Mouse (Mus musculus): ENCODE measurements around the gene Usp5. TPM values are rescaled to one million over a fixed set of nuclear protein-coding genes. Genes with fewer than 3 reads are reported as not detected.
"Not testable (repeated sequence)": the region's sequence is repeated elsewhere in the genome, so short reads cannot be mapped to it uniquely, and the experiment has no call there.

The Usp5 gene
- total RNA-seq, 2 experiments from 2014 or later, result 107 to 128 TPM

GRCm38 (mm10) chr6:124840241-124841167 lies 11.2 kb upstream of the Usp5 start, which contains the start of gene Gnb3:
Gene Gnb3 (minus strand): TSS chr6:124840275.
- no peak for DNase-seq (ENCODE audit: low spot score in 2 of 2)

- DNase-seq (ENCODE audit: low spot score in 2 of 2), result no peak
Measured at GRCm38 (mm10) chr6:124839805-124840204, 10.5 kb upstream of the Usp5 start.

- no peak for DNase-seq (ENCODE audit: low spot score in 2 of 2)
Measured at GRCm38 (mm10) chr6:124836411-124836810, 7.1 kb upstream of the Usp5 start.

GRCm38 (mm10) chr6:124835531-124835930 lies 6.2 kb upstream of the Usp5 start:
- DNase-seq (ENCODE audit: low spot score in 2 of 2), result no peak

GRCm38 (mm10) chr6:124834512-124835081 lies 5.3 kb upstream of the Usp5 start:
- DNase-seq (ENCODE audit: low spot score in 2 of 2), result no peak

GRCm38 (mm10) chr6:124831649-124832048 lies 2.4 kb upstream of the Usp5 start:
- DNase-seq (ENCODE audit: low spot score in 2 of 2), result no peak

GRCm38 (mm10) chr6:124831199-124831598 lies 1.9 kb upstream of the Usp5 start:
- DNase-seq (ENCODE audit: low spot score in 2 of 2), result not testable (repeated sequence)

GRCm38 (mm10) chr6:124829799-124830700 lies 766 bp upstream of the Usp5 start:
- DNase-seq (ENCODE audit: low spot score in 2 of 2), result peak; percentile 85 to 86

- peak in 1 of 2 experiments; percentile 43 for DNase-seq (ENCODE audit: low spot score in 2 of 2)
Measured at GRCm38 (mm10) chr6:124828101-124828592, 1.1 kb downstream of the Usp5 start.

GRCm38 (mm10) chr6:124822049-124822448 lies 7.2 kb downstream of the Usp5 start:
- no peak for DNase-seq (ENCODE audit: low spot score in 2 of 2)

- DNase-seq (ENCODE audit: low spot score in 2 of 2), result no peak
Measured at GRCm38 (mm10) chr6:124820891-124821290, 8.4 kb downstream of the Usp5 start.

GRCm38 (mm10) chr6:124817971-124818370 lies 11.3 kb downstream of the Usp5 start:
- no peak for DNase-seq (ENCODE audit: low spot score in 2 of 2)

GRCm38 (mm10) chr6:124817563-124817962 lies 11.7 kb downstream of the Usp5 start:
- DNase-seq (ENCODE audit: low spot score in 2 of 2), result no peak

GRCm38 (mm10) chr6:124817125-124817524 lies 12.2 kb downstream of the Usp5 start:
- no peak for DNase-seq (ENCODE audit: low spot score in 2 of 2)

GRCm38 (mm10) chr6:124816611-124817010 lies 12.7 kb downstream of the Usp5 start:
- DNase-seq (ENCODE audit: low spot score in 2 of 2), result no peak

GRCm38 (mm10) chr6:124814858-124815774 lies 14.2 kb downstream of the Usp5 start:
- no peak for DNase-seq (ENCODE audit: low spot score in 2 of 2)

- DNase-seq (ENCODE audit: low spot score in 2 of 2), result no peak
Measured at GRCm38 (mm10) chr6:124814448-124814847, 14.8 kb downstream of the Usp5 start.

GRCm38 (mm10) chr6:124813933-124814332 lies 15.4 kb downstream of the Usp5 start, which contains the start of gene Tpi1:
Gene Tpi1 (minus strand): TSS chr6:124814296.
- peak; percentile 89 to 92 for DNase-seq (ENCODE audit: low spot score in 2 of 2)

GRCm38 (mm10) chr6:124813496-124813895 lies 15.8 kb downstream of the Usp5 start:
- peak in 1 of 2 experiments; percentile 51 for DNase-seq (ENCODE audit: low spot score in 2 of 2)

- DNase-seq (ENCODE audit: low spot score in 2 of 2), result no peak
Measured at GRCm38 (mm10) chr6:124812848-124813247, 16.4 kb downstream of the Usp5 start.
